Mouse (Mus musculus) kidney, embryonic 15.5 days (tissue): ENCODE measurements around the gene Dapp1. TPM values are rescaled to one million over a fixed set of nuclear protein-coding genes. Genes with fewer than 3 reads are reported as not detected.

Source experiments
- ATAC-seq: fragments of 200-750 bp; cut with Nextera tagmentation; replicated peaks from 2 replicates; pipeline ENCODE4 v1.8.0; 2017; ENCODE audit warnings: moderate TSS enrichment; ENCODE audit not compliant: low FRiP score
- H3K27ac ChIP-seq: fragments of 300-500 bp; sonication (generic); 2 replicates; pipeline ENCODE4 v1.5.1; 2015; ENCODE audit warnings: mild to moderate bottlenecking, inconsistent platforms
- H3K27me3 ChIP-seq: fragments of 300-500 bp; sonication (generic); 2 replicates; pipeline ENCODE4 v1.6.1; 2015; ENCODE audit warnings: inconsistent platforms
- H3K36me3 ChIP-seq: fragments of 300-500 bp; sonication (generic); 2 replicates; pipeline ENCODE4 v1.6.1; 2015; ENCODE audit warnings: inconsistent platforms
- H3K4me1 ChIP-seq: fragments of 300-500 bp; sonication (generic); 2 replicates; pipeline ENCODE4 v1.6.1; 2015; ENCODE audit warnings: inconsistent platforms
- H3K4me2 ChIP-seq: fragments of 300-500 bp; sonication (generic); 2 replicates; pipeline ENCODE4 v1.6.1; 2015; ENCODE audit warnings: moderate library complexity, mild to moderate bottlenecking, inconsistent platforms
- H3K4me3 ChIP-seq: fragments of 300-500 bp; sonication (generic); replicated peaks from 2 replicates; pipeline ENCODE4 v1.5.1; 2015; ENCODE audit warnings: mild to moderate bottlenecking, inconsistent platforms
- H3K9ac ChIP-seq: fragments of 300-500 bp; sonication (generic); 2 replicates; pipeline ENCODE4 v1.6.1; 2015; ENCODE audit warnings: mild to moderate bottlenecking, inconsistent platforms
- H3K9me3 ChIP-seq: fragments of 300-500 bp; sonication (generic); replicated peaks from 2 replicates; pipeline ENCODE4 v1.6.1; 2016; ENCODE audit warnings: inconsistent platforms
- WGBS: fragments of 180-500 bp; shearing (Covaris S2); methylation state at CpG from one replicate; pipeline ENCODE4 v1.1.7; 2015; ENCODE audit warnings: mixed read lengths; 5-methylcytosine and 5-hydroxymethylcytosine counted together
- polyA plus RNA-seq: library from polyadenylated mRNA; unstranded; fragments of >200 nt; fragmentation: Nextera tagmentation; extraction: Ambion mirVana; gene quantifications from 2 replicates; pipeline ENCODE4 v1.2.1, GENCODE M21; 2015

Dapp1 gene
- polyA plus RNA-seq, 1 experiment from 2014 or later, result 9.8 TPM

DNA sequence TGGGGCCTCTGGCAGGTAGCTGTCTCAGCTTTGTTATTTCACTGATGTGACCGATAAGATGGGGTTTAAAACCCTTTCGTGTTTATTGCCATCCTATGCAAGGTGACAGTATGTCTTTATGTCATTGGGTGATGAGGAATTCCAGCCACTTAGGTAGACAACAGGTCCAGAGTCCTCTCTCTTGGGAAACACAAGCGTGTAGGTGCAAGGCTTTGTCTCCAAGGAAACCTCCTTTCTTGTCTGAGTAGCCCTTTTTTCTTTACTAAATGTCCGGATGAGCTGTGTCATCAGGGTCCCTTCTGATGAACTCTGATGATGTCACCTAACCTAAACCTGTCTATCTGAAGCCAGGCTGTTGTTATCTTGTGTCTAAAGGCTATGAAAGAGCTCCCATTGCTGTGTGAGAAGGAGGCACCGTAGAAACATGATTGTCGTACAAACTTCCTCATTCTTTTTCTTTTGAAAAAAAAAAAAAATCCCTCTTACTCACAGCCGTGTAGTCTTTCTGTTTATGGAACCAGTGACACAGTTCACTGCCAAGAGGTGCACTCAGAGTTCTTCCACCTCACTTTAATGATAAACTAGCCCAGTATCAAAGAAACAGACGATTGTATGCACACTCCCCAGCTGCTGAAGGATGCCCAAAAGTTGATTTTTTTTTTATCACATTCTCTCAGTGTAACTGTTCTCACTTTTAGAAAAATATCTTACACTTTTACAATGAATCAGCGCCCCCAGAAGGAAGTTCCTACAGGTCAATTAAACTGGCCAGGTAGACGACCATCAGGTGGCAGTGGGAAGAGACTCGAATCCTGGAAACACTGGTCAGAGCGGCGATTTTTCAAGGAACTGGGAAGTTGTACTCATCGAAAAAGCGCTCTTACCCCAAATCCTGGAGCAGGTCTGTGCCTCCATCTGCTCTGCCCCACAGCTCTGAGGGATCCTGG is 637 bp downstream of the Dapp1 start:
- Histone ChIP-seq H3K9me3 (no peaks in the 10 kb centered on the region), H3K27ac (peak overlapping the region; percentile 85), H3K36me3 (no peaks in the 10 kb centered on the region), H3K4me2 (peak overlapping the region; percentile 70), H3K27me3 (no peaks in the 10 kb centered on the region), H3K9ac (peak overlapping the region; percentile 38), H3K4me3 (peak overlapping the region; percentile 51), H3K4me1 (peaks cover 24% of the 10 kb centered on the region)
- no peak for ATAC-seq
- 21% methylated on average over 15 of the region's 15 CpGs for WGBS

DNA sequence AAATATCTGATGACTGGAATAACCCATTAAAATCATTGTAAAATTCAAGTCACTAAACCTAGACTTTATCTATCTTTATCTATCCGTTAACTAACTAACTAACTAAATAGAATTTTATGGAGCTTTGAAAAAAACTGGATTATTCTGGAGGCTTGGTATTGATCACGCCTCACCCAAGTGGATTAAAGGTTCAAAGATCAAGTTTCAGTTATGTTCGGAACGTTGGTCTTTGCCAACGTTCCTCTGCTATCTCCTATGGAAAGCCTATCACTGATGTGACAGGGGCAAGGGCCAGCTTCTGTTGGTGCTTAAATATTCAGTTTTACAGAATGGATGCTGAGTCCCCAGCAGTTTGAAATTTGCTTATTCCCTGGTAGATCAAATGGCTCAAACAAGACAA is 3.1 kb downstream of the Dapp1 start:
- no peak overlapping the region for H3K27ac ChIP-seq
- H3K4me2 ChIP-seq, result no peak overlapping the region
- no peaks in the 10 kb centered on the region for H3K36me3 ChIP-seq
- 72% methylated on average over 5 of the region's 5 CpGs for WGBS
- no peak overlapping the region for H3K9ac ChIP-seq
- H3K9me3 ChIP-seq, result no peaks in the 10 kb centered on the region
- H3K4me1 ChIP-seq, result peaks cover 30% of the 10 kb centered on the region
- no peaks in the 10 kb centered on the region for H3K27me3 ChIP-seq
- no peak for ATAC-seq
- no peak overlapping the region for H3K4me3 ChIP-seq

DNA sequence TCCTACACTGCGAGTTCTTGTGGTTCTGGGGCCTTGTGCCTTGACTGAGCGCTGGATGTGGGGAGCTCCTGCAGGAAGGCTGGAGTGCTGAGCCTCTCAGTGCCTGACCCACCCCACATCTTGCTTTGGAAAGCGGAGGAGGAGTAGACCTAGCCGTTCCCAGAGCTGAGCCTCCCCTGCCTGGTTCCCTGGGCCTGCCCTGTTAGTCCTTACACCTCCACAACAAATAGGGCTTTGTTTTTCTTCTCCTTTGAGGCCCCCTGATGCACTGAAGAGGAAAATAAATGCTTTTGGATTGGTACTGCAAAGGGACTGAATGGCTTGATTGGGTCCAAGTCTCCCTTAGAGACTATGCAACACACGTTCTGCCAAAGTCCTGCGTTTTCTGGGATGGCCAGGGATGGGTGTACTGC is 3.7 kb downstream of the Dapp1 start:
- H3K9ac ChIP-seq, result no peak overlapping the region
- H3K9me3 ChIP-seq, result no peaks in the 10 kb centered on the region
- H3K4me2 ChIP-seq, result no peak overlapping the region
- H3K4me3 ChIP-seq, result no peak overlapping the region
- H3K27ac ChIP-seq, result peak overlapping the region; percentile 77
- peaks cover 30% of the 10 kb centered on the region for H3K4me1 ChIP-seq
- peak; percentile 43; the same call in 1 of the 2 replicates for ATAC-seq
- no peaks in the 10 kb centered on the region for H3K36me3 ChIP-seq
- WGBS, result 46% methylated on average over 6 of the region's 6 CpGs
- no peaks in the 10 kb centered on the region for H3K27me3 ChIP-seq

DNA sequence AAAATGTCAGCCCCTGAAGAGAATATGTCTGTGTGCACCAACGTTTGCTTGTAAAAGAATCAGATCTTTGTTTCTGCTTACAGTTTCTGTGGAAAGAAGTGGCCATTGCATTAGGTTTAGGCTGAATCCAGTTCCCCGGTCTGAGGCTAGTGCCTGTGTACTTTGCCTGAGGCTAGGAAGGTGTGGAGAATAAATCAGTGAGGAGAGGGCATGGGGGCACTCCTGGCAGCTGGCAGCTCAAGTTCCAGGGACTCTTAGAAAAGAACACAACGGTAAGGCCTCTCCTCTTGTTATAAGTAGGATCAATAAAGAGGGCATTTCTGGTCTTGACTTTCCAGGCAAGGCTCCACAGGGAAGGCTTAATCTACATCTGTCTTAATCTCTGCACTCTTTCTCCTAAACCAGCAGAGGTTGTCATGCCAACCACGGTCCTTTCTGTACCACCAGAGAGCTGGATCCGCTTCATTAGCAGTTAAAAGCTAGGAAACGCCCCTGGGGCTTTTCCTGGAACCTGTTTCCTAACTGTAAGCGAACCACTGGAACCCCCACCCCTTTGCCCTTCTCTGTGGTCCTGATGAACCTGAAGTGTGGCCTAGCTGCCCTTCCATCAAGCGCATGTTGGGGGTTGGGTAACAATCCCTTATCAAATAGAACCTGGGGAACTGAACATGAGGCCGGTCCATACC is 4.3 kb downstream of the Dapp1 start:
- Histone ChIP-seq H3K9ac (no peak overlapping the region), H3K4me2 (no peak overlapping the region), H3K36me3 (no peaks in the 10 kb centered on the region), H3K4me1 (peaks cover 34% of the 10 kb centered on the region), H3K27me3 (no peaks in the 10 kb centered on the region), H3K27ac (peak overlapping the region; percentile 77), H3K9me3 (no peaks in the 10 kb centered on the region), H3K4me3 (no peak overlapping the region)
- peak; percentile 16 for ATAC-seq
- WGBS, result 41% methylated on average over 9 of the region's 9 CpGs

GRCm38 (mm10) chr3:137975856-137976423 is 5.4 kb downstream of the Dapp1 start:
- ATAC-seq, result no peak
- no peaks in the 10 kb centered on the region for H3K36me3 ChIP-seq
- H3K9me3 ChIP-seq, result no peaks in the 10 kb centered on the region
- H3K4me3 ChIP-seq, result no peak overlapping the region
- H3K27me3 ChIP-seq, result no peaks in the 10 kb centered on the region
- H3K4me1 ChIP-seq, result peaks cover 31% of the 10 kb centered on the region
- no peak overlapping the region for H3K4me2 ChIP-seq
- no peak overlapping the region for H3K27ac ChIP-seq
- H3K9ac ChIP-seq, result no peak overlapping the region
- WGBS, result 91% methylated on average over 17 of the region's 17 CpGs

DNA sequence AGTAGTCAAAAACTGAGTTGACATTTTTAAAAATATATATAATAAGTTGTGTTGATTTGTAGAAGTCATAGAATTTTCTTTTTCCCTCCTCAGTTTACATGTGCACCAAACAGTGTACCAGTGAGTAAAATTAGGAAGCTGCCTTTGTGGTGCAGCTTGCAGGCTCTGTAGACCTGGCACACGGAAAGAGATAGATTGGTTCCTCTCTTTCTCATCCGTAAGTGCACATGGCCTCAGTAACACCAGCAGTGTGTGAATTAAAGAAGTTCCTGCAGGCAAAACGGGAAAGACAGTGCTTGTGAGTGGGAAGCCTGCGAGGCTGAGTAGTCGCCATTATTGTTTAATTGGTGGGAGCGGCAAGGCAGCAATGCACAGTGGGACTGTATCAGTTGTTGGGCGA is 5.9 kb downstream of the Dapp1 start:
- ATAC-seq, result no peak
- 83% methylated on average over 7 of the region's 7 CpGs for WGBS

GRCm38 (mm10) chr3:137974306-137974705 is 7.0 kb downstream of the Dapp1 start:
- Histone ChIP-seq H3K4me2 (no peak overlapping the region), H3K9me3 (no peaks in the 10 kb centered on the region), H3K4me1 (peaks cover 30% of the 10 kb centered on the region), H3K27ac (no peak overlapping the region), H3K27me3 (no peaks in the 10 kb centered on the region), H3K4me3 (no peak overlapping the region), H3K36me3 (no peaks in the 10 kb centered on the region), H3K9ac (no peak overlapping the region)
- WGBS, result 61% methylated on average over 8 of the region's 8 CpGs
- no peak for ATAC-seq

More for the DNA sequence above, 5.9 kb downstream of the Dapp1 start:
- Histone ChIP-seq H3K4me1 (peaks cover 27% of the 10 kb centered on the region), H3K27ac (no peak overlapping the region), H3K4me3 (no peak overlapping the region), H3K9me3 (no peaks in the 10 kb centered on the region), H3K4me2 (no peak overlapping the region), H3K27me3 (no peaks in the 10 kb centered on the region), H3K9ac (no peak overlapping the region), H3K36me3 (no peaks in the 10 kb centered on the region)

DNA sequence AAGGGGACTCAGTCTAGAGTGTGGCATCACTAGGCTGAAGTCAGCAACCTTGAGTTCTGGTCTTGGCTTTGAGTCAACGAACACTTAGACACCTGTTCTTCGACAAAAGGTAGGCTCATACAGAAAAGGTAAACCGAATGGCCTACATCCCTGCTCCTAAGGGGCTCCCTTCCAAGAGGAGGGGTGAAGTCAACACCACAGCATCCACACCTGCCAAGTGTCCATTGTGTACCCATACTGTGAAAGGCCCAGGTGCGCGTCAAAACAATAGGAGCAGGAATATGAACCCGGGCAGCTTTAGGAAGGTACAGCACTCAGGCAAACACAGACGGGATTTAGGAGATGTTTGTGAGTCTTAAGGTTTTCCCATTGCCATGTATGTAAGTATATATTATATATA is 8.4 kb downstream of the Dapp1 start:
- 96% methylated on average over 7 of the region's 7 CpGs for WGBS
- no peak overlapping the region for H3K4me3 ChIP-seq
- H3K4me1 ChIP-seq, result peaks cover 30% of the 10 kb centered on the region
- no peak overlapping the region for H3K9ac ChIP-seq
- no peak for ATAC-seq
- no peaks in the 10 kb centered on the region for H3K27me3 ChIP-seq
- H3K9me3 ChIP-seq, result no peaks in the 10 kb centered on the region
- H3K4me2 ChIP-seq, result no peak overlapping the region
- no peaks in the 10 kb centered on the region for H3K36me3 ChIP-seq
- no peak overlapping the region for H3K27ac ChIP-seq

DNA sequence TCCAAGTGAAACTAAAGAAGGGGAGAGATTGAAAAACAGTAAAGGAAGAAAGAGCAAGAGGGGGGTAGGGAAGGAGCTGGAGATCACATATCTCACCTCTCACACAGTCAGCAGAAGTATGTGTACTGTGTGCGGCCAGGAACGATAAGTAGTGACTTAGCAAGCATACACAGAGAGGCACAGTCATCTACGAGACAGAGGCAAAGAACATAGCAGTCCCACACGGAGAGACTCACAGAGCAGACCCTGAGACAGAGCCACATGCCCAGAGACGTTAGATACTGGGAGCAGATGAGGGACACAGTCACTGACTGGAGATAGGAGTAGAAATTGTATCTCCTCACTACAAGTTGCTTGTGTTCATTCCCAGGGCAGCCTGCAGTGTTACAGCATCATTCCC is 9.1 kb downstream of the Dapp1 start:
- H3K9me3 ChIP-seq, result no peaks in the 10 kb centered on the region
- ATAC-seq, result peak; percentile 80
- H3K27me3 ChIP-seq, result no peaks in the 10 kb centered on the region
- peaks cover 23% of the 10 kb centered on the region for H3K4me1 ChIP-seq
- no peaks in the 10 kb centered on the region for H3K36me3 ChIP-seq
- no peak overlapping the region for H3K9ac ChIP-seq
- no peak overlapping the region for H3K4me2 ChIP-seq
- H3K4me3 ChIP-seq, result no peak overlapping the region
- 70% methylated on average over 5 of the region's 5 CpGs for WGBS
- H3K27ac ChIP-seq, result no peak overlapping the region

DNA sequence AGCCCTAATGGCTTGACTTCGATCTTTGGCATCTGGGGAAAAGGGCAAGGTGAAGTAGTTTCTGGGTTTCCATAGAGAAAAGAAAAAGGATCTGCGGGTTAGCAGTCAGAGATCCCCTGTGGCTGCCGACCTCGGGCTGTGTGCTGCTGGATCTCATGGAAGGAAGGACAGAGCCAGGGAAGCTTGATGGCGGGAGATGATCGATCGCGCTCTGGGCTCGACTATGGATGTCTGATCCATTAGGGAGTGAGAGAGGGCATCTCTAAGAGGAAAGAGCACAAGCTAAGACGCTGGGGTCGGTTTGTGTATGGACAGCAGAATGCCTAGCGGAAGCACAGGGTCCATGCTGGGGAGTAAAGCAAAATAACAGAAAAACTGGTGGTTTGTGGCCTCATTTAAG is 11.4 kb downstream of the Dapp1 start:
- Histone ChIP-seq H3K27ac (no peak overlapping the region), H3K4me2 (peak overlapping the region; percentile 34; the same call in 1 of the 2 replicates), H3K27me3 (no peaks in the 10 kb centered on the region), H3K36me3 (no peaks in the 10 kb centered on the region), H3K4me3 (peak overlapping the region; percentile 21; the same call in 1 of the 2 replicates), H3K9me3 (no peaks in the 10 kb centered on the region), H3K4me1 (peaks cover 19% of the 10 kb centered on the region), H3K9ac (no peak overlapping the region)
- no peak for ATAC-seq
- WGBS, result 55% methylated on average over 12 of the region's 12 CpGs

- H3K9ac ChIP-seq, result no peak overlapping the region
- ATAC-seq, result no peak
- no peak overlapping the region for H3K4me3 ChIP-seq
- WGBS, result 73% methylated on average over 9 of the region's 9 CpGs
- H3K36me3 ChIP-seq, result no peaks in the 10 kb centered on the region
- peaks cover 13% of the 10 kb centered on the region for H3K4me1 ChIP-seq
- H3K9me3 ChIP-seq, result no peaks in the 10 kb centered on the region
- H3K4me2 ChIP-seq, result no peak overlapping the region
- no peaks in the 10 kb centered on the region for H3K27me3 ChIP-seq
- H3K27ac ChIP-seq, result 0 out of 2 replicates have a peak overlapping the region, but pooled peaks have one; percentile 13
These were observed 12.4 kb downstream of the Dapp1 start for GRCm38 (mm10) chr3:137968820-137969486.
